Mouse (Mus musculus) kidney, embryonic 14.5 days (tissue): ENCODE results near the gene Thbs3. TPM values are rescaled to one million over a fixed set of nuclear protein-coding genes. Genes with fewer than 3 reads are reported as not detected.

ENCODE experiments used
- ATAC-seq: fragments of 200-750 bp; cut with Nextera tagmentation; 2 replicates; pipeline ENCODE4 v1.8.0; 2017; ENCODE audit warnings: moderate number of reproducible peaks, mild to moderate bottlenecking, moderate TSS enrichment, moderate library complexity; ENCODE audit not compliant: low FRiP score, low TSS enrichment
- H3K27ac ChIP-seq: fragments of 300-500 bp; sonication (generic); 2 replicates; pipeline ENCODE4 v1.5.1; 2014; ENCODE audit warnings: low read depth, mild to moderate bottlenecking, low read length, moderate library complexity, mixed read lengths
- H3K27me3 ChIP-seq: fragments of 300-500 bp; sonication (generic); 2 replicates; pipeline ENCODE4 v1.6.1; 2014; ENCODE audit warnings: mild to moderate bottlenecking, low read length; ENCODE audit not compliant: control insufficient read depth, insufficient read depth
- H3K36me3 ChIP-seq: fragments of 300-500 bp; sonication (generic); 2 replicates; pipeline ENCODE4 v1.6.1; 2014; ENCODE audit warnings: low read length, mixed read lengths; ENCODE audit not compliant: control insufficient read depth, insufficient read depth
- H3K4me1 ChIP-seq: fragments of 300-500 bp; sonication (generic); 2 replicates; pipeline ENCODE4 v1.6.1; 2014; ENCODE audit warnings: low read length, mixed read lengths; ENCODE audit not compliant: control insufficient read depth, insufficient read depth
- H3K4me2 ChIP-seq: fragments of 300-500 bp; sonication (generic); replicated peaks from 2 replicates; pipeline ENCODE4 v1.6.1; 2014; ENCODE audit warnings: low read depth, mild to moderate bottlenecking, low read length
- H3K4me3 ChIP-seq: fragments of 300-500 bp; sonication (generic); 2 replicates; pipeline ENCODE4 v1.5.1; 2014; ENCODE audit warnings: mild to moderate bottlenecking, low read length
- H3K9ac ChIP-seq: fragments of 300-500 bp; sonication (generic); 2 replicates; pipeline ENCODE4 v1.6.1; 2014; ENCODE audit warnings: low read depth, mild to moderate bottlenecking, low read length, moderate library complexity
- H3K9me3 ChIP-seq: fragments of 300-500 bp; sonication (generic); 2 replicates; pipeline ENCODE4 v1.6.1; 2016; ENCODE audit warnings: low read length; ENCODE audit not compliant: control insufficient read depth
- WGBS: fragments of 180-500 bp; shearing (Covaris S2); extraction: QIAGEN DNeasy Blood & Tissue Kit; methylation state at CpG from one replicate; pipeline ENCODE4 v1.1.7; 2014; 5-methylcytosine and 5-hydroxymethylcytosine counted together
- polyA plus RNA-seq: library from polyadenylated mRNA; unstranded; fragments of >200 nt; fragmentation: Nextera tagmentation; extraction: Ambion mirVana; gene quantifications from 2 replicates; pipeline ENCODE4 v1.2.1, GENCODE M21; 2014

The Thbs3 gene
- polyA plus RNA-seq, 1 experiment from 2014 or later: 13.2 TPM

DNA sequence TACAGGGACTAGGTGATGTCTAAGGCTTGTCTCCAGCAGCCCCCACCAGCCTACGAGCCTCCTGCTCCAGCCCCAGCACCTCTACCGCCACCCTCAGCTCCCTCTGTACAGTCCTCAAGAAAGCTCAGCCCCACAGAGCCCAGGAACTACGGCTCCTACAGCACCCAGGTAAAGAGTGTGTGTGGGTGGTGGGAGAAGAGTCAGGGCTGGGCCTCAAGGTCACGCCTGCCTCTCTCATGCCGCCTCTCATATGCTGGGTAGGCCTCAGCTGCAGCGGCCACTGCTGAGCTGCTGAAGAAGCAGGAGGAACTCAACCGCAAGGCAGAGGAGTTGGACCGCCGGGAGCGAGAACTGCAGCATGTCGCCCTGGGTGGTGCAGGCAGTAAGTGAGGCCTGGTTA lies 35.9 kb upstream of the Thbs3 start:
- no peak overlapping the region for H3K4me2 ChIP-seq
- peaks cover 18% of the 10 kb centered on the region for H3K4me1 ChIP-seq
- no peaks in the 10 kb centered on the region for H3K9me3 ChIP-seq
- 89% methylated on average over 11 of the region's 11 CpGs for WGBS
- no peak overlapping the region for H3K27ac ChIP-seq
- H3K9ac ChIP-seq: peak overlapping the region; percentile 18; the same call in 1 of the 2 replicates
- H3K36me3 ChIP-seq: peaks cover 65% of the 10 kb centered on the region
- no peak for ATAC-seq
- H3K4me3 ChIP-seq: no peak overlapping the region
- no peaks in the 10 kb centered on the region for H3K27me3 ChIP-seq

DNA sequence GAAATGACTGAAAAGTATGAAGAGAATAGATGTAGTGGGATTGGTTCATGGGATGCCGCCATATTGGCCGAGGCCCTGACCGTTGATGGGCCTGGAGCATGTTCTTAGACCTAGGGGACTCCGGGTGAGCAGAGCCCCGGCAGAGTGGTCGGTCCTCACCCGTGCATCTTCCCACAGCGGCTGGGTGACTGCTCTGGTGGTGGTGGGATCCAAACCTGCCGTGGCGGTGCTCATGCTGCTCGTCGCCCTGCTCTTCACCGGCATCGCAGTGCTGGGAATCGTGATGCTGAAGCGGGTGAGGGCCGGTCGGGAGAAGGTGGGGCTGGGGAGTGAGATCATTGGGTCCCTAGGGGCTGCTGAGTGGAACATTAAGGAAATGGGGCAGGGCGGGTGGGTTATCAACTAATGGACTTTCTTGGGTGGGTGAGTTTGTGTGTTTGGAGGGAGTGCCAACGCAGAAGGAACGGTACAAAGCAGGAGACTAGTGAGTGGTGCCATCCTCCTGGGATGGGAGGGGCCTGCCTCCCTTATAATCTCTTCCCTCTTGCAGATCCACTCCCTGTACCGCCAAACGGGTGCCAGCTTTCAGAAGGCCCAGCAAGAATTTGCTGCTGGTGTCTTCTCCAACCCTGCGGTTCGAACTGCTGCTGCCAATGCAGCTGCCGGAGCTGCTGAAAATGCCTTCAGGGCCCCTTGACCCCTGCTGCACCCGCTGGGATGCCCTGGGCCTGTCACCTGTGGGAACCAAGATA lies 33.1 kb upstream of the Thbs3 start:
- H3K27me3 ChIP-seq: no peaks in the 10 kb centered on the region
- H3K9me3 ChIP-seq: no peaks in the 10 kb centered on the region
- H3K36me3 ChIP-seq: peaks cover 39% of the 10 kb centered on the region
- H3K4me3 ChIP-seq: no peak overlapping the region
- no peak overlapping the region for H3K9ac ChIP-seq
- H3K4me2 ChIP-seq: no peak overlapping the region
- peaks cover 37% of the 10 kb centered on the region for H3K4me1 ChIP-seq
- 91% methylated on average over 27 of the region's 27 CpGs for WGBS
- ATAC-seq: no peak
- H3K27ac ChIP-seq: no peak overlapping the region; the same call in 1 of the 2 replicates

- Histone ChIP-seq H3K4me2 (peak overlapping the region; percentile 95), H3K36me3 (peaks cover 39% of the 10 kb centered on the region), H3K9me3 (no peaks in the 10 kb centered on the region), H3K9ac (no peak overlapping the region), H3K27me3 (no peaks in the 10 kb centered on the region), H3K4me1 (peaks cover 42% of the 10 kb centered on the region), H3K4me3 (peak overlapping the region; percentile 67), H3K27ac (peak overlapping the region; percentile 47; the same call in 1 of the 2 replicates)
- ATAC-seq: no peak; the same call in 1 of the 2 replicates
- 43% methylated on average over 7 of the region's 7 CpGs for WGBS
These were observed 32.4 kb upstream of the Thbs3 start for GRCm38 (mm10) chr3:89182531-89183057.

DNA sequence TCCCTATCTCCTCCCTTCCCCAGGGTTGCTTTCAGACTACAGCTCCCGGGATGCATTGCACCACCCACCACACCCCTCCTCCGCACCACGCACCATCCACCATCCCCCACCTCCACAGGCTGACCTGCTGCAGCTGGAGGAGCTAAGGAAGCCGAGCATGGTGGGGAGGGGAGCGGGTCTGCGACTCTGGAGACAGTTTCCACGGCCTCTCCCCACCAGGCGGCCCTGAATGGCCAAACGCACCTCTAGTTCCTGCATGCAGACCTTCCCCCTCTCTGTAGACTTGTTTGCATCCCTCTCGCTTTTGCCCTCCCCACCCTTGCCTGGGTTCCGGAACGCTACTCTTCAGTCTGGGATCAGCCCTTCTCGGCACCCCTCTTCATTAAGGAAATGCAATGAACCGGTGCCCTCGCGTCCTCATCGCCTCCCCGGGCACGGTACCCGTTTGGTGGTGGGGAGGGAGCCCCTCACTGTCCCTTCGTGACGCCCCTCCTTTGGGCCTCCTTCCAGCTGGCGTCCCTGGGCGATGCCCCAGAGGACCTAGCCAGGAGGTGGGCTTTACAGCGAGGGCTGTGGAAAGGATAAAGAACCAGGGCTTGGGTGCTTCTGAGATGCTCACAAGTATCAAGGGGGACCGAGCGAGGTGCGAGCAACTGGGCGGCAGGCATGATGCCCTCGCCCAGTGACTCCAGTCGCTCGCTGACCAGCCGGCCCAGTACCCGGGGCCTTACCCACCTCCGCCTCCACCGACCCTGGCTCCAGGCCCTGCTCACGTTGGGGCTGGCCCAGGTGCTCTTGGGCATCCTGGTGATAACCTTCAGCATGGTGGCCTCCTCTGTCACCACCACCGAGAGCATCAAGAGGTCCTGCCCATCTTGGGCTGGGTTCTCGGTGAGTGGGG lies 31.7 kb upstream of the Thbs3 start, which contains the start of gene Fam189b:
Gene Fam189b, plus strand, starts transcription at position 86 of the 901 bp plus-strand sequence.
- peak within 1 kb of the TSS; percentile 93 for H3K27ac ChIP-seq
- ATAC-seq: peak; percentile 89
- H3K4me3 ChIP-seq: peak within 1 kb of the TSS; percentile 67
- H3K9ac ChIP-seq: peak within 1 kb of the TSS; percentile 88
- 5% methylated on average over 39 of the region's 39 CpGs for WGBS
- peak within 1 kb of the TSS; percentile 95 for H3K4me2 ChIP-seq
- peaks cover 43% of the 10 kb centered on the region for H3K36me3 ChIP-seq
- no peaks in the 10 kb centered on the region for H3K27me3 ChIP-seq
- H3K9me3 ChIP-seq: no peaks in the 10 kb centered on the region
- H3K4me1 ChIP-seq: peaks cover 49% of the 10 kb centered on the region

DNA sequence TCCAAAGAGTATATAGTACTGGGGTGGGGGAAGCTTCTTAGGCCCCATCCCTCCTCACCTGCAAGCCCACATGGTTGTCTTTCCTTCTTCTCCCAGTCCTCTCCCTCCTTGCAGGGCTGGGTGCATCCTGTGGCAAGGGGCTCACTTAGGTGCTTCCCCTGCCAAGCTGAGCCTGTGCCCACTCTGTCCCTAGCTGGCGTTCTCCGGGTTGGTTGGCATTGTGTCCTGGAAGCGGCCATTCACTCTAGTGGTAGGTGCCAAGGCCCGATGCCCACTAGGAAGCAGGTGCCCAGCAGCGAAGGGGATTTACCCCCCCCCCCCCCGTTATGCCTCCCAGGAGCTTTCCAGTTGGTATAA lies 31.0 kb upstream of the Thbs3 start:
- ATAC-seq: no peak
- peaks cover 49% of the 10 kb centered on the region for H3K4me1 ChIP-seq
- peak overlapping the region; percentile 95 for H3K4me2 ChIP-seq
- H3K27ac ChIP-seq: peak overlapping the region; percentile 93
- peak overlapping the region; percentile 67 for H3K4me3 ChIP-seq
- no peaks in the 10 kb centered on the region for H3K9me3 ChIP-seq
- H3K9ac ChIP-seq: peak overlapping the region; percentile 88
- peaks cover 47% of the 10 kb centered on the region for H3K36me3 ChIP-seq
- WGBS: 81% methylated on average over 6 of the region's 6 CpGs
- H3K27me3 ChIP-seq: no peaks in the 10 kb centered on the region

GRCm38 (mm10) chr3:89187197-89187596 lies 27.8 kb upstream of the Thbs3 start:
- no peak overlapping the region for H3K27ac ChIP-seq
- no peaks in the 10 kb centered on the region for H3K9me3 ChIP-seq
- peak overlapping the region; percentile 28; the same call in 1 of the 2 replicates for H3K9ac ChIP-seq
- no peak for ATAC-seq
- WGBS: 44% methylated on average over 23 of the region's 23 CpGs
- H3K27me3 ChIP-seq: no peaks in the 10 kb centered on the region
- H3K4me2 ChIP-seq: peak overlapping the region; percentile 18
- H3K36me3 ChIP-seq: peaks cover 14% of the 10 kb centered on the region
- peaks cover 47% of the 10 kb centered on the region for H3K4me1 ChIP-seq
- no peak overlapping the region for H3K4me3 ChIP-seq

DNA sequence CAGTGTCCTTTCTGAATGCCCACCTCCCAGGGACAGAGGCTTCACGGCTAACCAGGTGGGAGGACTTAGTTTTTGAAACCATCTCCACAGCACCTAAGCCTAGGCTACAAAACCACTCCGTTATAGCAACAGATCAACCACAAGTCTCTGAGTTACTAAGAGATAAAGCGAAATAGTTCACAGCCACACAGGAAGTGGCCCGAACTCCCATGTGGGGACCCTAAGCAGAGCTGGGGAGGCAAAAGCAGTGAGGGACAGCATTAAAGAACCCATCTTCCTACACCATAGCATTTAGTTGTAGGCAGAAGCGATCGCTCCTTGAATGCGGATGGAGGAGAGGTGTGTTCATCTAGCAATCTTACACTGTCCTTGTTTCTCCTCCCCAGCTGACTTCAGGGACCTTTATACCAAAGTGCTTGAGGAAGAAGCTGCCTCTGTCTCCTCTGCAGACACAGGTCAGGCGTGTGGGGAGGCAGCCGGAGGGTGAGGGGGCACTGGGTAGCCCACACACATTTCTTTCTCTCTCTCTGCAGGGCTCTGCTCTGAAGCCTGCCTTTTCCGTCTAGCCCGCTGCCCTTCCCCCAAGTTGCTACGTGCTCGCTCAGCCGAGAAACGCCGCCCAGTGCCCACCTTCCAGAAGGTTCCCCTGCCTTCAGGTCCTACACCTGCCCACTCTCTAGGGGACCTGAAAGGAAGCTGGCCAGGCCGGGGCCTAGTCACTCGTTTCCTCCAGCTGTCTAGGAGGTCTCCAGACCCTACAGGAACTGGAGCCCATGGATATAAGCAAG lies 27.1 kb upstream of the Thbs3 start:
- Histone ChIP-seq H3K4me3 (no peak overlapping the region), H3K4me2 (peak overlapping the region; percentile 18; the same call in 1 of the 2 replicates), H3K9me3 (no peaks in the 10 kb centered on the region), H3K4me1 (peaks cover 43% of the 10 kb centered on the region), H3K9ac (no peak overlapping the region), H3K27ac (peak overlapping the region; percentile 55; the same call in 1 of the 2 replicates), H3K36me3 (peaks cover 9% of the 10 kb centered on the region), H3K27me3 (no peaks in the 10 kb centered on the region)
- WGBS: 67% methylated on average over 18 of the region's 18 CpGs
- ATAC-seq: no peak

GRCm38 (mm10) chr3:89188478-89188875 lies 26.5 kb upstream of the Thbs3 start:
- Histone ChIP-seq H3K27me3 (no peaks in the 10 kb centered on the region), H3K4me3 (no peak overlapping the region), H3K4me2 (no peak overlapping the region), H3K36me3 (peaks cover 9% of the 10 kb centered on the region), H3K9me3 (no peaks in the 10 kb centered on the region), H3K4me1 (peaks cover 42% of the 10 kb centered on the region), H3K9ac (no peak overlapping the region), H3K27ac (peak overlapping the region; percentile 55; the same call in 1 of the 2 replicates)
- 63% methylated on average over 12 of the region's 12 CpGs for WGBS
- ATAC-seq: no peak
